Mouse (Mus musculus): ENCODE measurements at regions not wholly inside any gene's neighbourhood (a gene's known extent, or its start where the extent isn't known, plus 50 kb on each side); places are given as distances from the start of the nearest gene placed in this dataset.

- H3K9me3 ChIP-seq (replicated peaks; ENCODE audit: control insufficient read depth, low read length) = no peaks in the 10 kb centered on the region
- no peak overlapping the region for H3K27ac ChIP-seq (ENCODE audit: low read length)
- H3K4me2 ChIP-seq (ENCODE audit: low read depth, low read length) = no peak overlapping the region
- no peaks in the 10 kb centered on the region for H3K4me1 ChIP-seq (ENCODE audit: control insufficient read depth, insufficient read depth, low read length)
- H3K27me3 ChIP-seq (ENCODE audit: control insufficient read depth, insufficient read depth, low read length) = no peaks in the 10 kb centered on the region
- 80% methylated on average over 11 of the region's 11 CpGs for WGBS
- H3K9ac ChIP-seq (ENCODE audit: low read length) = no peak overlapping the region
- no peak for ATAC-seq (ENCODE audit: insufficient read depth, low FRiP score)
- H3K4me3 ChIP-seq (replicated peaks; ENCODE audit: low read length) = no peak overlapping the region
- H3K36me3 ChIP-seq (ENCODE audit: control insufficient read depth, insufficient read depth, low read length) = no peaks in the 10 kb centered on the region
These were observed 96.8 kb downstream of the Dkk1 start for GRCm38 (mm10) chr19:30452671-30453070.

- Histone ChIP-seq H3K4me2 (ENCODE audit: low read depth, low read length) (no peak overlapping the region), H3K4me1 (ENCODE audit: control insufficient read depth, insufficient read depth, low read length) (no peaks in the 10 kb centered on the region), H3K4me3 (replicated peaks; ENCODE audit: low read length) (no peak overlapping the region), H3K27me3 (ENCODE audit: control insufficient read depth, insufficient read depth, low read length) (no peaks in the 10 kb centered on the region), H3K27ac (ENCODE audit: low read length) (no peak overlapping the region), H3K36me3 (ENCODE audit: control insufficient read depth, insufficient read depth, low read length) (no peaks in the 10 kb centered on the region), H3K9me3 (replicated peaks; ENCODE audit: control insufficient read depth, low read length) (no peaks in the 10 kb centered on the region), H3K9ac (ENCODE audit: low read length) (no peak overlapping the region)
- ATAC-seq (ENCODE audit: insufficient read depth, low FRiP score) = no peak
- 56% methylated on average over 4 of the region's 4 CpGs for WGBS
These were observed 66.0 kb downstream of the Dkk1 start for GRCm38 (mm10) chr19:30483436-30483835.

- WGBS = 56% methylated on average over 3 of the region's 3 CpGs
- Histone ChIP-seq H3K27me3 (ENCODE audit: control insufficient read depth, insufficient read depth, low read length) (no peaks in the 10 kb centered on the region), H3K9me3 (replicated peaks; ENCODE audit: control insufficient read depth, low read length) (no peaks in the 10 kb centered on the region), H3K4me3 (replicated peaks; ENCODE audit: low read length) (no peak overlapping the region), H3K27ac (ENCODE audit: low read length) (no peak overlapping the region), H3K4me1 (ENCODE audit: control insufficient read depth, insufficient read depth, low read length) (no peaks in the 10 kb centered on the region), H3K9ac (ENCODE audit: low read length) (no peak overlapping the region), H3K36me3 (ENCODE audit: control insufficient read depth, insufficient read depth, low read length) (no peaks in the 10 kb centered on the region), H3K4me2 (ENCODE audit: low read depth, low read length) (no peak overlapping the region)
- no peak for ATAC-seq (ENCODE audit: insufficient read depth, low FRiP score)
These were observed 59.7 kb downstream of the Dkk1 start for GRCm38 (mm10) chr19:30489786-30490185.

GRCm38 (mm10) chr19:30490916-30491315 is 58.5 kb downstream of the Dkk1 start:
- no peaks in the 10 kb centered on the region for H3K27me3 ChIP-seq (ENCODE audit: control insufficient read depth, insufficient read depth, low read length)
- no peaks in the 10 kb centered on the region for H3K36me3 ChIP-seq (ENCODE audit: control insufficient read depth, insufficient read depth, low read length)
- 60% methylated on average over 9 of the region's 9 CpGs for WGBS
- no peak overlapping the region for H3K4me3 ChIP-seq (replicated peaks; ENCODE audit: low read length)
- H3K4me2 ChIP-seq (ENCODE audit: low read depth, low read length) = no peak overlapping the region
- ATAC-seq (ENCODE audit: insufficient read depth, low FRiP score) = no peak
- no peak overlapping the region for H3K9ac ChIP-seq (ENCODE audit: low read length)
- no peak overlapping the region for H3K27ac ChIP-seq (ENCODE audit: low read length)
- no peaks in the 10 kb centered on the region for H3K9me3 ChIP-seq (replicated peaks; ENCODE audit: control insufficient read depth, low read length)
- H3K4me1 ChIP-seq (ENCODE audit: control insufficient read depth, insufficient read depth, low read length) = no peaks in the 10 kb centered on the region

Measured in stomach, embryonic 16.5 days (tissue).